Mouse (Mus musculus) lung, adult 2 months (tissue): ENCODE results near the gene Krt32. TPM values are rescaled to one million over a fixed set of nuclear protein-coding genes. Genes with fewer than 3 reads are reported as not detected.

Experiments used
- DNase-seq: peaks from one replicate; pipeline ENCODE4 v3.0.0; 2022
- H3K4me1 ChIP-seq: fragments of 200-500 bp; 2 replicates; pipeline ENCODE4 v1.6.1; 2011; ENCODE audit warnings: low read length; ENCODE audit not compliant: control insufficient read depth, insufficient read depth
- H3K4me3 ChIP-seq: fragments of 200-500 bp; replicated peaks from 2 replicates; pipeline ENCODE3; 2011; ENCODE audit warnings: low read depth, mild to moderate bottlenecking, control low read depth, low read length; ENCODE audit errors: extremely low read depth
- CTCF ChIP-seq: fragments of 200-500 bp; IDR thresholded peaks from 2 replicates; pipeline ENCODE4 v1.5.1; 2011; ENCODE audit warnings: mild to moderate bottlenecking, low read length, control low read depth; ENCODE audit not compliant: insufficient read depth
- POLR2A ChIP-seq: fragments of 200-500 bp; IDR thresholded peaks from 2 replicates; pipeline ENCODE4 v1.6.1; 2011; ENCODE audit warnings: low read depth, mild to moderate bottlenecking, control low read depth, low read length, borderline replicate concordance; ENCODE audit errors: extremely low read depth
- WGBS: fragments of 180-500 bp; shearing (Covaris S2); methylation state at CpG from one replicate; pipeline ENCODE4 v1.1.7; 2018; 5-methylcytosine and 5-hydroxymethylcytosine counted together
- polyA plus RNA-seq: library from polyadenylated mRNA; depleted of rRNA; stranded (reverse); fragments of >200 nt; gene quantifications from 2 replicates; pipeline ENCODE4 v1.2.3, GENCODE M21; 2012; rRNA removed

The Krt32 gene
- polyA plus RNA-seq, 1 experiment = 26.6 TPM

- WGBS = 49% methylated on average over 9 of the region's 9 CpGs
- H3K4me3 ChIP-seq = no peak overlapping the region
- TF ChIP-seq POLR2A (no peak), CTCF (no peak)
- no peaks in the 10 kb centered on the region for H3K4me1 ChIP-seq
- no peak for DNase-seq
Measured at GRCm38 (mm10) chr11:100055686-100056655, 32.1 kb downstream of the Krt32 start.

- Histone ChIP-seq H3K4me3 (no peak within 1 kb of the TSS), H3K4me1 (no peaks in the 10 kb centered on the region)
- WGBS = 85% methylated on average over 3 of the region's 3 CpGs
- no peak for DNase-seq
- TF ChIP-seq CTCF (no peak), POLR2A (no peak)
Measured at GRCm38 (mm10) chr11:100050451-100050850, 37.6 kb downstream of the Krt32 start, which contains the start of gene Krt31. Krt31 (minus strand) TSS chr11:100050551.

DNA sequence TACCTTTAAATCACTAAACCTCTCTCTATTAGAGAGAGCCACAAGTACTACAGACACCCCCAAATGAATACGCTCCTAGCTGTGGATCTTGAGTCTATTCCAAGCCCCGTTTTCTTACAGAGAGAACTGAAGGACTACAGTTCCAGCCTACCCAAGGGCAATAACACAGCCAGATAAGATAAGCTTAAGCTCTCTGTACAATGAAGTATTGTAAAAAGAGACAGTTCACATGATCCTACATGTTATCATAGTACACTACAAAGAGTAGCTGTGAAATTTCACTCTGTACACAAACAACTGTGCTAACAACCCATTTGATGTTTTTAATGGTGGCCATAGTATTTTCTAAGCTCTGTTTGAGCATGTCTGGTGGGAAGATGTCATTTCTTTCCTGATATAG, 40.8 kb downstream of the Krt32 start:
- no peak for DNase-seq
- no peaks in the 10 kb centered on the region for H3K4me1 ChIP-seq
- TF ChIP-seq POLR2A (no peak), CTCF (no peak)
- WGBS = 76% methylated on average over 2 of the region's 2 CpGs
- no peak overlapping the region for H3K4me3 ChIP-seq

GRCm38 (mm10) chr11:100046303-100046866, 41.6 kb downstream of the Krt32 start:
- no peak for DNase-seq
- Histone ChIP-seq H3K4me3 (no peak overlapping the region), H3K4me1 (no peaks in the 10 kb centered on the region)
- TF ChIP-seq CTCF (no peak), POLR2A (no peak)
- WGBS = 54% methylated on average over 6 of the region's 6 CpGs

- no peaks in the 10 kb centered on the region for H3K4me1 ChIP-seq
- WGBS = 93% methylated on average over 6 of the region's 6 CpGs
- no peak within 1 kb of the TSS for H3K4me3 ChIP-seq
- no peak for DNase-seq
- TF ChIP-seq CTCF (no peak), POLR2A (no peak)
Measured at GRCm38 (mm10) chr11:100041454-100041853, 46.6 kb downstream of the Krt32 start, which contains the start of gene Krt34. Krt34 (minus strand) TSS chr11:100041554.

Other genes starting within 250 kb of the Krt32 start
- gene Krtap4-16, start 236.6 kb downstream of the Krt32 start, polyA plus RNA-seq = not detected in 2 replicates
- not detected in 2 replicates for gene Gm11568, start 230.3 kb downstream of the Krt32 start, polyA plus RNA-seq
- gene Gm11559, start 223.8 kb downstream of the Krt32 start, polyA plus RNA-seq = not detected in 2 replicates
- gene Krtap9-1, start 214.8 kb downstream of the Krt32 start, polyA plus RNA-seq = not detected in 2 replicates
- 0.19 TPM in 1 of 2 replicates, not detected in the other for gene Gm11567, start 209.0 kb downstream of the Krt32 start, polyA plus RNA-seq
- gene Krtap31-1, start 180.3 kb downstream of the Krt32 start, polyA plus RNA-seq = not detected in 2 replicates
- not detected in 2 replicates for gene Gm11565, start 173.5 kb downstream of the Krt32 start, polyA plus RNA-seq
- gene Krtap31-2, start 151.9 kb downstream of the Krt32 start, polyA plus RNA-seq = not detected in 2 replicates
- not detected in 2 replicates for gene Krtap9-5, start 139.8 kb downstream of the Krt32 start, polyA plus RNA-seq
- not detected in 2 replicates for gene Krtap29-1, start 109.2 kb downstream of the Krt32 start, polyA plus RNA-seq
- gene Krtap16-1, start 101.6 kb downstream of the Krt32 start, polyA plus RNA-seq = not detected in 2 replicates
- gene Krtap17-1, start 94.2 kb downstream of the Krt32 start, polyA plus RNA-seq = 5.5 and 8.8 TPM in 2 replicates
- gene Krt33a, start 72.0 kb downstream of the Krt32 start, polyA plus RNA-seq = not detected in 2 replicates
- not detected in 2 replicates for gene Krt33b, start 58.4 kb downstream of the Krt32 start, polyA plus RNA-seq
- 0.07 TPM in 1 of 2 replicates, not detected in the other for gene Krt34, start 46.7 kb downstream of the Krt32 start, polyA plus RNA-seq
- gene Krt31, start 37.7 kb downstream of the Krt32 start, polyA plus RNA-seq = 0.14 TPM in 1 of 2 replicates, not detected in the other
- 0.22 TPM in 1 of 2 replicates, not detected in the other for gene Krt35, start 8.0 kb upstream of the Krt32 start, polyA plus RNA-seq
- 0.25 and 0.50 TPM in 2 replicates for gene Krt36, start 17.4 kb upstream of the Krt32 start, polyA plus RNA-seq
- gene Krt13, start 33.3 kb upstream of the Krt32 start, polyA plus RNA-seq = 0.25 and 1,946 TPM in 2 replicates
- gene Krt15, start 47.7 kb upstream of the Krt32 start, polyA plus RNA-seq = 2.1 and 62.5 TPM in 2 replicates
- gene Krt19, start 60.4 kb upstream of the Krt32 start, polyA plus RNA-seq = 275 and 280 TPM in 2 replicates
- not detected in 2 replicates for gene Krt9, start 105.0 kb upstream of the Krt32 start, polyA plus RNA-seq
- gene Krt14, start 119.3 kb upstream of the Krt32 start, polyA plus RNA-seq = 0.51 and 51.5 TPM in 2 replicates
- 0.58 TPM in 1 of 2 replicates, not detected in the other for gene Krt16, start 160.7 kb upstream of the Krt32 start, polyA plus RNA-seq
- gene Krt17, start 172.8 kb upstream of the Krt32 start, polyA plus RNA-seq = 0.38 and 0.65 TPM in 2 replicates
- not detected in 2 replicates for gene Krt42, start 181.6 kb upstream of the Krt32 start, polyA plus RNA-seq
- gene Eif1, start 231.7 kb upstream of the Krt32 start, polyA plus RNA-seq = 125 and 131 TPM in 2 replicates
- not detected in 2 replicates for gene Gast, start 246.2 kb upstream of the Krt32 start, polyA plus RNA-seq